Mouse (Mus musculus) effector memory CD4-positive, alpha-beta T cell, adult 5 months (primary cell): ENCODE results near the gene Trim9. TPM values are rescaled to one million over a fixed set of nuclear protein-coding genes. Genes with fewer than 3 reads are reported as not detected.

ENCODE experiments used
- polyA plus RNA-seq: library from polyadenylated mRNA; unstranded; fragments of 100-300 nt; shearing (Covaris generic); gene quantifications from one replicate; pipeline ENCODE4 v1.2.1, GENCODE M21; 2017

Gene Trim9
- polyA plus RNA-seq: 0.14 TPM

DNA sequence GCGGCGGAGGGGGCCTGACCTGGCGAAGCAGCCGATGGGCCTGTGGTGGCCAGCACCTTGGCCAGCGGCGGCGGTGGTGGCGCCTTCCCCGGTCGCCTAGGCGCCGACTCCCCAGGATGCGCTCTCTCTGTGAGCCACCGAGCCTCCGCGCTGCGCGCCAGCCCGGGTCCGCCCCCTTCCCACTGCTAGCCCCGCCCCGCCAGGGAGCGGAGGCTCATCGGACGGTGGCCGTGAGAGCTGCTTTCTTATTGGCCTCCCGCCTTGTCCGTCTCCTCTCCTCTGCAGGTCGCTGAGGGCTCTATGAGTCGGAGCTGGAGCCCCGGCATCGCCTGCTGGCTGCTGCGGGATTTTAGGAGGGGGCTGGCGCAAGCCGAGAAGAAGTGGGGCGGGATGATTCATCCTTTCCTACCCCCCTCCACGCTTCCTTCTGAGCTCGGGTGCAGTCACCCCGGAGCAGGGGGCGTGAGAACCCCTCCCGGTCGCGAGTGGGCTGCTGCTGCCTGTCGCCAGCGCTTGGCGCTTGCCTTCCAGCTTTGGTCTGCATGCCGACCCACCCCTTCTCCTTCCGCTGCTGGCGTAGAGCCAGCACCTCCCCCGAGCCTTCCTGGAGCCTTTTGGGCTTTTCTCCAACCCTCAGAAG, at the start of gene Trim9:
TSS of gene Trim9 (minus strand) at position 413 of the 640 bp plus-strand sequence.

DNA sequence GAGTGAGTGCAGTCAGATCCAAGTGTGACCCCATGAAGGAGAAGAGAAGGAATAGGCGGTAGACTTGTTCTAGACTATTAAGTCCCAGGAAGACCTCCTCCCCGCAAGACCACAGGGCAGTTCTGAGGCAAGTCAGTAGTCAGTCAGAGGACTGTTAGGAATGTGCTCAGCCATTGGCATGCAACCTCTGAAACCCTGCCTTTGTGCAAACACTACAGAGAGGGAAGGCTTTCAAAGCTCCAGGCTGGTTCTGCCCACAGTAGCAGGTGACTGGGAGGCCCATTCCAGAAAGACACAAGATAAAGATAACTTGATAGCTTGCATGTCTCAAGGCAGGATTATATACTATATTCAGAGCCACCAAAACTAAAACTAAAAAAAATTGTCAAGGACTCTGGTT, 116.1 kb downstream of the Trim9 start, which contains the start of gene Pygl:
TSS of gene Pygl (minus strand) at position 195 of the 400 bp plus-strand sequence.

Other genes with a start within 250 kb of the Trim9 start
- 40.1 TPM for gene Nin, start 233.9 kb downstream of the Trim9 start, polyA plus RNA-seq
- gene Abhd12b, start 193.5 kb downstream of the Trim9 start, polyA plus RNA-seq: not detected
- 1.1 TPM for gene Pygl, start 116.1 kb downstream of the Trim9 start, polyA plus RNA-seq
- 102 TPM for gene Tmx1, start 105.5 kb upstream of the Trim9 start, polyA plus RNA-seq